Mouse (Mus musculus): ENCODE measurements around the gene Ptpn3. TPM values are rescaled to one million over a fixed set of nuclear protein-coding genes. Genes with fewer than 3 reads are reported as not detected.
A peak's percentile ranks its signal among the peaks of the same experiment; 100 is the strongest.

Ptpn3 gene
- total and polyA plus RNA-seq, 2 experiments: 12.7 to 18.4 TPM

DNA sequence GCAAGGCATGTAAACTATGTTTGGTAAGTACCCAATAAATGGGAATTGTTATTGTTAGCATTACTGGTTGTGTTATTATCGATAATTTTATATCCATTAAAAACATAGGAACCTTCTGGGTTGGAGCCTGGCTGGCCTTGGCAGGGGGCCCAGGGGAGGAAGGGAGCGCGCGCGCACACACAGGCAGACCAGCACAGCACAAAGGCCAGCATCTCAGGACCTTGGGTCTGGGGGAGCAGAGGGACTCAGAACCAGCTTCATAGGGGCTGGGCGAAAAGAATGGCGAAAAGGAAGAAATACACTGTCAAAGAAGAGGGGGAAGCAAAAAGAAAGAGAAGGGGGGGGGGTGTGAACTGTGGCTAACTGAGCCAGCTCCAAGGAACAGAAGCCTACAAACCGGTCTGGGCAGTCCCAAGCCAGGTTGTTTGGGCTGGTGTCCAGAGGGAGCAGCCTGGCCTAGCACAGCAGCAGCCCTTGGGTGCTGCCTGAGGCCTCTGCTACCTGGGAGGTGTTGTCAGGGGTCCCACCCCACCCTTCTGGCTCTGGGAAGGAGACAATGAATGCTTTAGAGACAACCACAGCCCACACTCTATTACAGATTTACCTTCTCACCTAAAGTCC, 145.0 kb downstream of the Ptpn3 start:
- WGBS: 89% methylated on average over 8 of the region's 8 CpGs
- Histone ChIP-seq H3K27me3 (ENCODE audit: control insufficient read depth, insufficient read depth, low read length) (no peaks in the 10 kb centered on the region), H3K27ac (replicated peaks; ENCODE audit: insufficient read depth, low read depth, low read length) (no peak overlapping the region), H3K79me2 (ENCODE audit: control insufficient read depth, insufficient read depth, low read length) (no peaks in the 10 kb centered on the region), H3K36me3 (ENCODE audit: control insufficient read depth, insufficient read depth, low read length) (no peaks in the 10 kb centered on the region), H3K4me3 (ENCODE audit: insufficient read depth, low read depth, low read length) (no peak overlapping the region), H3K4me1 (ENCODE audit: control insufficient read depth, insufficient read depth, low read length) (peaks cover 6% of the 10 kb centered on the region; the same call in 1 of the 2 replicates), H3K9ac (ENCODE audit: low read depth, low read length) (no peak overlapping the region)
- no peak for TF ChIP-seq CTCF (IDR thresholded peaks at IDR 0.05; ENCODE audit: low read depth, low read length)
- no peak for TF ChIP-seq POLR2A (IDR thresholded peaks at IDR 0.05; ENCODE audit: extremely low read depth, insufficient read depth, low read length)
- DNase-seq (ENCODE audit: extremely low read depth, low read depth, low spot score): no peak

DNA sequence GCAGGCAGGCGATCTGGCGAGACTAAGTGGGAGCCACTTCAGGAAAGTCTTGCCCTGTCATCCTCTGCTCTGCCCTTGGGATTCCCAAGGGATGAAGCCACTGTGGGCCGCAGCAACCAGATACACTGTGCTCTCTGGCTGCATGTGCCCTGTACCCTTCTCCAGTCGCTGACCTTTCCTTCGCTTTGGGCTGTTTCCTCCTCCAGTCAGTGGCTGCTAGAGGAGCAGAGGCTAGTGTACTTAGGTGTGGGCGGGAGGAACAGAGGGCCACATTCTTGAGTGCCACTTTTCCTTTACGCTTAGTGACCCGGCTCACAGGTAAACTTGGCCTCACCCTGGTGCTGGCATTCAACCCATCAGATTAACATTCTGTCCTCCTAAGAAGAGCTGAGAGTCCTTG, 147.8 kb downstream of the Ptpn3 start:
- TF ChIP-seq POLR2A (IDR thresholded peaks at IDR 0.05; ENCODE audit: extremely low read depth, insufficient read depth, low read length): no peak
- no peak for TF ChIP-seq CTCF (IDR thresholded peaks at IDR 0.05; ENCODE audit: low read depth, low read length)
- Histone ChIP-seq H3K4me1 (ENCODE audit: control insufficient read depth, insufficient read depth, low read length) (no peaks in the 10 kb centered on the region), H3K36me3 (ENCODE audit: control insufficient read depth, insufficient read depth, low read length) (no peaks in the 10 kb centered on the region), H3K27me3 (ENCODE audit: control insufficient read depth, insufficient read depth, low read length) (no peaks in the 10 kb centered on the region), H3K27ac (replicated peaks; ENCODE audit: insufficient read depth, low read depth, low read length) (no peak overlapping the region), H3K9ac (ENCODE audit: low read depth, low read length) (no peak overlapping the region), H3K4me3 (ENCODE audit: insufficient read depth, low read depth, low read length) (no peak overlapping the region), H3K79me2 (ENCODE audit: control insufficient read depth, insufficient read depth, low read length) (no peaks in the 10 kb centered on the region)
- WGBS: 76% methylated on average over 8 of the region's 8 CpGs
- DNase-seq (ENCODE audit: extremely low read depth, low read depth, low spot score): no peak

DNA sequence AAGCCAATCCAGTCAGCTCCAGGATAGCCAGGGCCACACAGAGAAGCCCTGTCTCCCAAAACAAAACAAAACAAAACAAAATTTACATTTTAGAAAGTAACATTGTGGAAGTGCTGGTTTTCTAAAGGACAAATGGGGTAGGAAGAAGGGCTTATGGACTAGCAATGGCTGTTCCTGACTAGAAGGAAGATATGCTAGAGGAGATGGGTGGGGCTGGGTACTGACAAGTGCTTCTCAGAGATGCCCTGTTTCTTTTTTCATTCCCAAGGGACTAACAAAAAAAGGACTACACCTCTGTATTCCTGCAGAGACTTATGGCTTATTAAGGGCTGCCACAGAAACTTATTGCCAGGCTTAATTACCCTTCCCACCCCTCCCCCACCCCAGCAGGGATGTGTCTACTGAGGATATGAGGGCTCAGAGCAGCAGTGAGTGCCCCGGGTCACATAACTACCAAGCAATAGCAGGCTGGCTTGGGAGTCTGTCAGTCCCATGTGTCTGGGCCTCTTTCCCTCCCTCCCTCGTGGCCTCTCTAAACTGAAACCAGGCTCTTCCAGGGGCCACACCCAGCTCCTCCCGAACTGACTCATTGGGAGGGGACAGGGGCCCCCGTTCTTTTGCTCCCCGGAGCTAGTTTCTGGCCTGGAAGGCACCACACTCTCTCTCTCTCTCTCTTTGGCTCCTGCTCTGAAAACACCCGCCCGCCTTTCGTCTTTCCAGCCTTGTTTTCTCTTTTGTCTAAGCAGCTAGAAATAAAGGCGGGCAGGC, 148.4 kb downstream of the Ptpn3 start:
- no peak overlapping the region for H3K27ac ChIP-seq (replicated peaks; ENCODE audit: insufficient read depth, low read depth, low read length)
- H3K36me3 ChIP-seq (ENCODE audit: control insufficient read depth, insufficient read depth, low read length): no peaks in the 10 kb centered on the region
- H3K9ac ChIP-seq (ENCODE audit: low read depth, low read length): no peak overlapping the region
- no peak overlapping the region for H3K4me3 ChIP-seq (ENCODE audit: insufficient read depth, low read depth, low read length)
- H3K79me2 ChIP-seq (ENCODE audit: control insufficient read depth, insufficient read depth, low read length): no peaks in the 10 kb centered on the region
- 47% methylated on average over 9 of the region's 9 CpGs for WGBS
- TF ChIP-seq POLR2A (IDR thresholded peaks at IDR 0.05; ENCODE audit: extremely low read depth, insufficient read depth, low read length) (no peak), CTCF (IDR thresholded peaks at IDR 0.05; ENCODE audit: low read depth, low read length) (no peak)
- H3K4me1 ChIP-seq (ENCODE audit: control insufficient read depth, insufficient read depth, low read length): no peaks in the 10 kb centered on the region
- H3K27me3 ChIP-seq (ENCODE audit: control insufficient read depth, insufficient read depth, low read length): no peaks in the 10 kb centered on the region
- DNase-seq (ENCODE audit: extremely low read depth, low read depth, low spot score): no peak

DNA sequence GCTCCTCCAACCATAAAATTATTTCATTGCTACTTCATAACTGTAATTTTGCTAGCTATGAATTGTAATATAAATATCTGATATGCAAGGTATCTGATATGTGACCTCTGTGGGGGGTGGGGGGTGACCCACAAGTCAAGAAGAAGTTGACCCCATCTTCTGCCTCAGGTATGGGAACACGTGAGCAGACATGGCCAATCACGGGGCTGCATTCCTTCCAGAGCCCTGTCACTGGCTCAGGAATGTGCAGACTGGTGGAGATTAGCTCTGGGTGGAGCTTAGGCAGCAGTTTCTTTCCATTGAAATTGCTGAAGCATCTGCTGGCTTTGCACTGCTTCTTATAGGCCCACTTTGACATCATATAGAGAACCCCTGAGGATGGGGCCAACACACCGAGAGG, 153.5 kb downstream of the Ptpn3 start:
- no peak for DNase-seq (ENCODE audit: extremely low read depth, low read depth, low spot score)
- no peaks in the 10 kb centered on the region for H3K27me3 ChIP-seq (ENCODE audit: control insufficient read depth, insufficient read depth, low read length)
- H3K36me3 ChIP-seq (ENCODE audit: control insufficient read depth, insufficient read depth, low read length): no peaks in the 10 kb centered on the region
- H3K9ac ChIP-seq (ENCODE audit: low read depth, low read length): no peak overlapping the region
- H3K27ac ChIP-seq (replicated peaks; ENCODE audit: insufficient read depth, low read depth, low read length): no peak overlapping the region
- TF ChIP-seq CTCF (IDR thresholded peaks at IDR 0.05; ENCODE audit: low read depth, low read length): no peak
- TF ChIP-seq POLR2A (IDR thresholded peaks at IDR 0.05; ENCODE audit: extremely low read depth, insufficient read depth, low read length): no peak
- H3K4me3 ChIP-seq (ENCODE audit: insufficient read depth, low read depth, low read length): no peak overlapping the region
- WGBS: 59% methylated on average over 3 of the region's 3 CpGs
- H3K4me1 ChIP-seq (ENCODE audit: control insufficient read depth, insufficient read depth, low read length): 0 out of 2 replicates have a peak, but pooled peaks cover 3% of the 10 kb centered on the region
- no peaks in the 10 kb centered on the region for H3K79me2 ChIP-seq (ENCODE audit: control insufficient read depth, insufficient read depth, low read length)

DNA sequence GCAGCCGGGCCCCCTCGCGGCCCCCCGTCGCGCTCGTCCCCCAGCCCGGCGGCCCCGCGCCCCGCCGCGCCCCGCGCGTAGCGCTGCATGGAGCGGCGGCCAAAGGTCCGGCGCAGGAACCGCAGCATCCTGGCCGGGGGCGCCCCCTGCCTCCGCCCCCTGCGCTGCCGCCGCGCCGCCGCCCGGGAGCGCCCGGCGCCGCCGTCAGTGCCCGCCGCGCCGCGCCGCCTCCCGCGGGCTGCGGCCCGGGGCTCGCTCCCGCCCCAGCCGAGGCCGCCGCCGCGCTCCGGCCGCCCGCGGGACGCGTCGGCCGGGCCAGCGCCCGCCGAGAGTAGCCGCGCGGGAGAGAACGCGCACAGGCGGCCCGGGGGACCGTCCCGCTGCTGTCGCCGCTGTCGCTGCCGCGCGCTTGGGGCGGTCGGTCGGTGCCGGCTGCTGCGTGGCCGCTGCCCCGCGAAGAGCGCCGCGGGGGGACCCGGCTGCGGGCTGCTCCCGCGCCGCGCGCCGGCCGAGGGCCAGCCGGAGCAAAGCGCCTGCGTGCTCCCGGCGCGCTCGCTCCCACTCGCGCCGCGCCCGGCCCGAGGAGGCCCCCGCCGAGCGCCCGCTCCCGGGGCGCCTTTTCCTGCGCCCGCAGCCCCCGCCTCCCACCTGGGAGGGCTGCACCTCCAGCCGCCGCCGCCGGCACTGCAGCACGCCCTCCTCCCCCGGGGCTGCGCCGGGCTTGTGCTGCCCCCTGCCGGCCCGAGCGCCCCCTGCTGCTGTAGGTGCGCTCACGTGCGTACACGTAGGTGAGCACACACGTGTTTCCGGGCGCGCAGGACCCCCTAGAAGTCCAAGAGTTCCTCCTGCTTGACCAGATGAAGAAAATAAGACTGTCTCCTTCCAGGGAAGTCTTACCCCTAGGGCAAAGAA, 158.4 kb downstream of the Ptpn3 start, which contains the start of gene Epb41l4b:
Gene Epb41l4b (minus strand): TSS at position 412 of the 912 bp plus-strand sequence.
- peak within 1 kb of the TSS; percentile 98 for H3K9ac ChIP-seq (ENCODE audit: low read depth, low read length)
- H3K36me3 ChIP-seq (ENCODE audit: control insufficient read depth, insufficient read depth, low read length): no peaks in the 10 kb centered on the region
- H3K4me3 ChIP-seq (ENCODE audit: insufficient read depth, low read depth, low read length): peak within 1 kb of the TSS; percentile 82
- no peaks in the 10 kb centered on the region; the same call in 1 of the 2 replicates for H3K79me2 ChIP-seq (ENCODE audit: control insufficient read depth, insufficient read depth, low read length)
- no peaks in the 10 kb centered on the region for H3K27me3 ChIP-seq (ENCODE audit: control insufficient read depth, insufficient read depth, low read length)
- H3K4me1 ChIP-seq (ENCODE audit: control insufficient read depth, insufficient read depth, low read length): peaks cover 20% of the 10 kb centered on the region
- peak within 1 kb of the TSS; percentile 86 for H3K27ac ChIP-seq (replicated peaks; ENCODE audit: insufficient read depth, low read depth, low read length)
- peak; percentile 86 for TF ChIP-seq CTCF (IDR thresholded peaks at IDR 0.05; ENCODE audit: low read depth, low read length)
- TF ChIP-seq POLR2A (IDR thresholded peaks at IDR 0.05; ENCODE audit: extremely low read depth, insufficient read depth, low read length): 0 out of 2 replicates have a peak, but pooled peaks have one; percentile 2
- WGBS: 12% methylated on average over 119 of the region's 142 CpGs
- DNase-seq (ENCODE audit: extremely low read depth, low read depth, low spot score): peak; percentile 31
